Mouse (Mus musculus) bone marrow macrophage, adult 2 months (primary cell): ENCODE results near the gene Mia3.

Experiments
- CTCF ChIP-seq: IDR thresholded peaks from 2 replicates; pipeline ENCODE4 v1.5.1; 2012; ENCODE audit warnings: low read depth, mild to moderate bottlenecking, low read length, moderate library complexity
- POLR2A ChIP-seq: IDR thresholded peaks from 2 replicates; pipeline ENCODE4 v1.6.1; 2012; ENCODE audit warnings: mild to moderate bottlenecking, low read depth, low read length, borderline replicate concordance

- no peak for TF ChIP-seq POLR2A
- no peak for TF ChIP-seq CTCF
Measured at GRCm38 (mm10) chr1:183388426-183389406, 19.4 kb upstream of the Mia3 start, which contains the start of gene Taf1a.
